Mouse (Mus musculus): ENCODE measurements around the gene Serpina3m.
"Not testable (repeated sequence)": the region's sequence is repeated elsewhere in the genome, so short reads cannot be mapped to it uniquely, and the experiment has no call there.

DNA sequence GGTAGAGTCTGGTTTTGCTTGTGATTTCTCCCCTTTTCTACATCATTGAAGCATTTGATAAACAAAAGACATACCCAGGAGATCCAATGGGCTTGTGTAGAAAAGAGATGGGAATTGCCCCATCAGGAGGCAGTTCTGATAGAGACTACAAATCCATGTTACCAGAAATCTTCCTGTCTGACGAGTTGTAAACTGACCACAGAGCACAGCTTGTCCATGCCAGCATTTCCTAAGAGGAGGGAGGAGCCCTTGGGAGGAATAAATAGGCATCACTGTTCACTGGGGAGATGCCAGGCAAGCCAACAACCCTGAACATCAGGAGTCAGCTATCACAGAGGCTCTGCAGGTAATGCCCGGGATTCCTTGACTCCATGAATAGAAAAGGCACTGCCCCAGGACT is 48.6 kb downstream of the Serpina3m start:
- not testable (repeated sequence) for TF ChIP-seq POLR2A (IDR thresholded peaks at IDR 0.05; ENCODE audit: low read depth, low read length); CTCF (IDR thresholded peaks at IDR 0.05; ENCODE audit: borderline replicate concordance, insufficient read depth, low read length)
